Mouse (Mus musculus) liver, adult 2 months (tissue): Measurements from ENCODE around the gene Hmgcll1.

Experiments used
- CTCF ChIP-seq: fragments of 200-500 bp; IDR thresholded peaks from 2 replicates; pipeline ENCODE4 v1.5.1; 2011; ENCODE audit warnings: low read depth, low read length, control low read depth
- POLR2A ChIP-seq: fragments of 200-500 bp; IDR thresholded peaks from 2 replicates; pipeline ENCODE4 v1.6.1; 2011; ENCODE audit warnings: low read length, control low read depth; ENCODE audit not compliant: insufficient read depth; ENCODE audit errors: extremely low read depth

- no peak for TF ChIP-seq CTCF
- TF ChIP-seq POLR2A = no peak
Measured at GRCm38 (mm10) chr9:76043341-76043740, 28.7 kb downstream of the Hmgcll1 start.
